Mouse (Mus musculus): ENCODE data around the gene Kcnk7.
"Not testable (repeated sequence)": the region's sequence is repeated elsewhere in the genome, so short reads cannot be mapped to it uniquely, and the experiment has no call there.

The Kcnk7 gene

GRCm38 (mm10) chr19:5704163-5704800, at the start of gene Kcnk7:
Gene Kcnk7 (plus strand): TSS chr19:5704367.
- DNase-seq (ENCODE audit: low read depth, low spot score): no peak

- no peak for DNase-seq (ENCODE audit: low read depth, low spot score)
Measured at GRCm38 (mm10) chr19:5654720-5655298, 49.4 kb upstream of the Kcnk7 start.

GRCm38 (mm10) chr19:5660942-5661751, 43.0 kb upstream of the Kcnk7 start:
- peak; percentile 61 for DNase-seq (ENCODE audit: low read depth, low spot score)

- DNase-seq (ENCODE audit: low read depth, low spot score): peak; percentile 48
Measured at GRCm38 (mm10) chr19:5662310-5662709, 41.9 kb upstream of the Kcnk7 start.

- DNase-seq (ENCODE audit: low read depth, low spot score): peak; percentile 93
Measured at GRCm38 (mm10) chr19:5662981-5663913, 40.9 kb upstream of the Kcnk7 start, which contains the start of gene Sipa1. Gene Sipa1 (minus strand): TSS chr19:5663707.

- DNase-seq (ENCODE audit: low read depth, low spot score): no peak
Measured at GRCm38 (mm10) chr19:5664669-5665257, 39.4 kb upstream of the Kcnk7 start.

GRCm38 (mm10) chr19:5665465-5665864, 38.7 kb upstream of the Kcnk7 start:
- no peak for DNase-seq (ENCODE audit: low read depth, low spot score)

GRCm38 (mm10) chr19:5666386-5666785, 37.8 kb upstream of the Kcnk7 start:
- DNase-seq (ENCODE audit: low read depth, low spot score): no peak

- no peak for DNase-seq (ENCODE audit: low read depth, low spot score)
Measured at GRCm38 (mm10) chr19:5668372-5668771, 35.8 kb upstream of the Kcnk7 start.

- no peak for DNase-seq (ENCODE audit: low read depth, low spot score)
Measured at GRCm38 (mm10) chr19:5680432-5680831, 23.7 kb upstream of the Kcnk7 start.

- no peak for DNase-seq (ENCODE audit: low read depth, low spot score)
Measured at GRCm38 (mm10) chr19:5684236-5684635, 19.9 kb upstream of the Kcnk7 start.

- DNase-seq (ENCODE audit: low read depth, low spot score): no peak
Measured at GRCm38 (mm10) chr19:5684985-5685384, 19.2 kb upstream of the Kcnk7 start.

GRCm38 (mm10) chr19:5685431-5685830, 18.7 kb upstream of the Kcnk7 start:
- no peak for DNase-seq (ENCODE audit: low read depth, low spot score)

GRCm38 (mm10) chr19:5685861-5686260, 18.3 kb upstream of the Kcnk7 start:
- no peak for DNase-seq (ENCODE audit: low read depth, low spot score)

- DNase-seq (ENCODE audit: low read depth, low spot score): no peak
Measured at GRCm38 (mm10) chr19:5686437-5686836, 17.7 kb upstream of the Kcnk7 start.

- not testable (repeated sequence) for DNase-seq (ENCODE audit: low read depth, low spot score)
Measured at GRCm38 (mm10) chr19:5686954-5687353, 17.2 kb upstream of the Kcnk7 start.

GRCm38 (mm10) chr19:5687738-5688137, 16.4 kb upstream of the Kcnk7 start:
- peak; percentile 40 for DNase-seq (ENCODE audit: low read depth, low spot score)

GRCm38 (mm10) chr19:5688200-5689087, 15.7 kb upstream of the Kcnk7 start, which contains the start of the genes Map3k11 and Pcnx3:
Gene Map3k11 (plus strand): TSS chr19:5688742.
Gene Pcnx3 (minus strand): TSS chr19:5688908.
- peak; percentile 99 for DNase-seq (ENCODE audit: low read depth, low spot score)

GRCm38 (mm10) chr19:5689088-5689428, 15.1 kb upstream of the Kcnk7 start:
- no peak for DNase-seq (ENCODE audit: low read depth, low spot score)
